Mouse (Mus musculus) liver, adult 2 months (tissue): Measurements from ENCODE around the gene Gm28372.

Source experiments
- CTCF ChIP-seq: fragments of 200-500 bp; IDR thresholded peaks from 2 replicates; pipeline ENCODE4 v1.5.1; 2011; ENCODE audit warnings: low read depth, low read length, control low read depth
- POLR2A ChIP-seq: fragments of 200-500 bp; IDR thresholded peaks from 2 replicates; pipeline ENCODE4 v1.6.1; 2011; ENCODE audit warnings: low read length, control low read depth; ENCODE audit not compliant: insufficient read depth; ENCODE audit errors: extremely low read depth

DNA sequence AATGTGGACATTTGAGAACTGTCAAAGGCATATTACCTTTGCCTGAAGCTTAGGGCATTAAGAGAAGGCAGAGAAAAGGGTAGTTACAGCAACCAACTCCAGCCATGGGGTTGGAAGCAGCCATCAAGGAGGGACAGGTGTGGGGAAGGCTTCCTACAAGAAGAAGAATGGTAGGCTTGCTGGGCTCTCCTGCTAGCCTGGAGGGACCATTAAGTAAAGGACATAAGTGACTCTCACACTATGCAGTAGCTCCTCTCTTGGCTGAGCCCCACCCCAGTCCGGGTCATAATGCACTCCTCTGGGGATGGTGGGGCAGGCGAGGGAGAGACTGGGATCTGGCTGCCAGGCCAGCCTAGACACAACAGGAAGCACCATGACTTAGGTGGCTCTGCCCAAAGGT lies 1.1 kb downstream of the Gm28372 start, which contains the start of gene Tmem239:
- no peak for TF ChIP-seq POLR2A
- no peak for TF ChIP-seq CTCF
